Comparison of ENCODE assay signal across 8 mouse cellular contexts in genomic region chr2:5894843-5895570, GRCm38 (mm10). TPM values are rescaled to one million over a fixed set of nuclear protein-coding genes. Genes with fewer than 3 reads are reported as not detected.
A peak's percentile ranks its signal among the peaks of the same experiment; 100 is the strongest.
DNase-seq lines count a peak whose midpoint lies in the region; ATAC-seq and TF ChIP-seq lines count a peak whose summit lies in the region.

Gene Sec61a2 (minus strand): TSS chr2:5895432.

- intact Hi-C loops in heart, postnatal 36 days (cut with DNase I), result loop anchor here (2.0 kb wide), 1 partner anchor 50 kb away; the partner anchor contains the start of genes Cdc123 and Nudt5

- peak; percentile 99 for ATAC-seq in forebrain, embryonic 16.5 days
- ATAC-seq in lung, embryonic 14.5 days (ENCODE audit: insufficient read depth), result peak; percentile 99

- H3K27ac ChIP-seq in ES-E14 (ENCODE audit: insufficient read depth, low read depth, low read length, poor library complexity, severe bottlenecking), result peak within 1 kb of the TSS; percentile 72; the same call in 1 of the 2 replicates
- H3K27ac ChIP-seq in forebrain, embryonic 16.5 days (ENCODE audit: low read length), result peak within 1 kb of the TSS; percentile 64; the same call in 1 of the 2 replicates
- H3K27ac ChIP-seq in layer of hippocampus, adult 2 months, result peak within 1 kb of the TSS; percentile 95
- peak within 1 kb of the TSS; percentile 80 for H3K27ac ChIP-seq in lung, embryonic 14.5 days (ENCODE audit: low read depth)
- peak within 1 kb of the TSS; percentile 71 for H3K27ac ChIP-seq in olfactory bulb, adult 2 months (ENCODE audit: insufficient read depth, low read depth, low read length)
- H3K27ac ChIP-seq in thymus, adult 2 months (ENCODE audit: control insufficient read depth, insufficient read depth, low read length), result no peak within 1 kb of the TSS

- H3K4me3 ChIP-seq in ES-E14 (ENCODE audit: insufficient read depth in 1 of 2, low read depth in 1 of 2, low read length in 2 of 2, poor library complexity in 1 of 2, severe bottlenecking in 1 of 2), result peak within 1 kb of the TSS; percentile 82 to 98
- peak within 1 kb of the TSS; percentile 95 for H3K4me3 ChIP-seq in forebrain, embryonic 16.5 days (replicated peaks; ENCODE audit: low read length)
- peak within 1 kb of the TSS; percentile 89 for H3K4me3 ChIP-seq in layer of hippocampus, adult 2 months
- peak within 1 kb of the TSS; percentile 87 for H3K4me3 ChIP-seq in lung, embryonic 14.5 days (ENCODE audit: low read depth, low read length)
- peak within 1 kb of the TSS; percentile 100 for H3K4me3 ChIP-seq in olfactory bulb, adult 2 months (ENCODE audit: insufficient read depth, low read depth, low read length)
- H3K4me3 ChIP-seq in thymus, adult 2 months (ENCODE audit: control insufficient read depth, insufficient read depth, low read length), result peak within 1 kb of the TSS; percentile 86

- WGBS in forebrain, embryonic 16.5 days, result under 1% methylated on average over 62 of the region's 62 CpGs
- under 1% methylated on average over 61 of the region's 62 CpGs for WGBS in lung, embryonic 14.5 days
- under 1% methylated on average over 62 of the region's 62 CpGs for WGBS in olfactory bulb, adult 2 months
- WGBS in thymus, adult 2 months, result 2% methylated on average over 62 of the region's 62 CpGs

- H3K36me3 ChIP-seq in ES-E14 (ENCODE audit: control insufficient read depth, insufficient read depth, low read length, poor library complexity, severe bottlenecking), result peaks cover 9% of the 10 kb centered on the region
- 0 out of 2 replicates have a peak, but pooled peaks cover 2% of the 10 kb centered on the region for H3K36me3 ChIP-seq in forebrain, embryonic 16.5 days (ENCODE audit: control insufficient read depth, insufficient read depth)
- H3K36me3 ChIP-seq in lung, embryonic 14.5 days (ENCODE audit: insufficient read depth), result peaks cover 21% of the 10 kb centered on the region
- H3K36me3 ChIP-seq in thymus, adult 2 months (ENCODE audit: control insufficient read depth, insufficient read depth, low read length), result no peaks in the 10 kb centered on the region

- no peaks in the 10 kb centered on the region for H3K9me3 ChIP-seq in ES-E14 (ENCODE audit: control insufficient read depth, insufficient read depth, low read depth, low read length)
- no peaks in the 10 kb centered on the region for H3K9me3 ChIP-seq in forebrain, embryonic 16.5 days (ENCODE audit: control insufficient read depth, low read length)
- H3K9me3 ChIP-seq in lung, embryonic 14.5 days (ENCODE audit: low read depth, low read length), result no peaks in the 10 kb centered on the region

- no peaks in the 10 kb centered on the region; a peak in 1 of 4 replicates for H3K4me1 ChIP-seq in ES-E14 (ENCODE audit: control insufficient read depth in 2 of 2, insufficient read depth in 2 of 2, low read length in 2 of 2, poor library complexity in 1 of 2)
- peaks cover 8% of the 10 kb centered on the region for H3K4me1 ChIP-seq in forebrain, embryonic 16.5 days (replicated peaks; ENCODE audit: control insufficient read depth, insufficient read depth, low read length)
- peaks cover 5% of the 10 kb centered on the region; the same call in 1 of the 2 replicates for H3K4me1 ChIP-seq in lung, embryonic 14.5 days (ENCODE audit: insufficient read depth)
- peaks cover 2% of the 10 kb centered on the region for H3K4me1 ChIP-seq in olfactory bulb, adult 2 months (ENCODE audit: control insufficient read depth, insufficient read depth, low read length)
- H3K4me1 ChIP-seq in thymus, adult 2 months (replicated peaks; ENCODE audit: control insufficient read depth, insufficient read depth, low read length), result 0 out of 2 replicates have a peak, but pooled peaks cover 2% of the 10 kb centered on the region

- peak; percentile 96 for DNase-seq in ES-E14 (ENCODE audit: low read depth, low spot score)
- peak; percentile 99 to 100 for DNase-seq in cerebellum, adult 18-20 months
- DNase-seq in heart, postnatal 36 days, result peak; percentile 100
- peak; percentile 99 to 100 for DNase-seq in layer of hippocampus, adult 2 months (ENCODE audit: low spot score in 2 of 2)
- peak; percentile 100 for DNase-seq in lung, embryonic 14.5 days
- DNase-seq in thymus, adult 2 months, result peak; percentile 93

- TF ChIP-seq CTCF in layer of hippocampus, adult 2 months (conservative IDR thresholded peaks at IDR 0.05), result peak; percentile 40
- peak; percentile 18; the same call in 1 of the 2 replicates for TF ChIP-seq CTCF in lung, embryonic 14.5 days (IDR thresholded peaks at IDR 0.05; ENCODE audit: low read depth)
- 0 out of 2 replicates have a peak, but pooled peaks have one; percentile 13 for TF ChIP-seq CTCF in olfactory bulb, adult 2 months (IDR thresholded peaks at IDR 0.05; ENCODE audit: insufficient read depth, low read depth, low read length)
- TF ChIP-seq CTCF in thymus, adult 2 months (IDR thresholded peaks at IDR 0.05; ENCODE audit: borderline replicate concordance, control insufficient read depth, extremely low read depth, insufficient read depth, low read length, poor library complexity), result peak; percentile 60; the same call in 1 of the 2 replicates

- peak within 1 kb of the TSS; percentile 99 for H3K9ac ChIP-seq in ES-E14 (ENCODE audit: insufficient read depth, low read depth, low read length, poor library complexity, severe bottlenecking)
- H3K9ac ChIP-seq in forebrain, embryonic 16.5 days (replicated peaks; ENCODE audit: low read depth, low read length), result peak within 1 kb of the TSS; percentile 93
- H3K9ac ChIP-seq in lung, embryonic 14.5 days, result peak within 1 kb of the TSS; percentile 91

- H3K27me3 ChIP-seq in forebrain, embryonic 16.5 days (replicated peaks; ENCODE audit: control insufficient read depth, insufficient read depth, low read length), result no peaks in the 10 kb centered on the region
- no peaks in the 10 kb centered on the region for H3K27me3 ChIP-seq in lung, embryonic 14.5 days (ENCODE audit: insufficient read depth, low read length)
- H3K27me3 ChIP-seq in thymus, adult 2 months (ENCODE audit: control insufficient read depth, insufficient read depth, low read length), result no peaks in the 10 kb centered on the region

- peak; percentile 93 for TF ChIP-seq POLR2A in olfactory bulb, adult 2 months (IDR thresholded peaks at IDR 0.05; ENCODE audit: insufficient read depth, low read depth, low read length)
- TF ChIP-seq POLR2A in thymus, adult 2 months (IDR thresholded peaks at IDR 0.05; ENCODE audit: control insufficient read depth, extremely low read depth, insufficient read depth, low read length, poor library complexity), result peak; percentile 42; the same call in 1 of the 2 replicates

- peak within 1 kb of the TSS; percentile 74 for H3K4me2 ChIP-seq in forebrain, embryonic 16.5 days (ENCODE audit: low read length)
- H3K4me2 ChIP-seq in lung, embryonic 14.5 days, result peak within 1 kb of the TSS; percentile 79

- in situ Hi-C loops in ES-E14 (cut with MboI; ENCODE audit: low sequenced_read_pairs in 2 of 2, unreplicated experiment in 2 of 2), result no loop called here

TF ChIP-seq in ES-E14, 5 proteins besides CTCF, POLR2A, EP300 and RAD21:
- no peak for TF ChIP-seq HCFC1 (IDR thresholded peaks at IDR 0.05; ENCODE audit: borderline replicate concordance, insufficient read depth, low read length)
- no peak for TF ChIP-seq CHD2 (IDR thresholded peaks at IDR 0.05; ENCODE audit: low read depth, low read length)
- no peak for TF ChIP-seq ZC3H11A (IDR thresholded peaks at IDR 0.05; ENCODE audit: borderline replicate concordance, low read depth, low read length)
- TF ChIP-seq MAFK (IDR thresholded peaks at IDR 0.05; ENCODE audit: insufficient read depth, low read depth, low read length), result no peak
- no peak for TF ChIP-seq ZNF384 (IDR thresholded peaks at IDR 0.05; ENCODE audit: low read depth, low read length)

RNA-seq across cellular contexts. Expression of gene Sec61a2, which starts in this region (rescaled TPM):
- total RNA-seq in ES-E14 (2012; rRNA removed), result 56.1 and 71.1 TPM in 2 replicates
- polyA plus RNA-seq in forebrain, embryonic 16.5 days (2015; fragmentation: Nextera tagmentation; extraction: Ambion mirVana), result 94.8 and 112 TPM in 2 replicates
- total RNA-seq in heart, postnatal 36 days (2021), result 10 to 100 TPM; 12.3 to 12.5 TPM
- total RNA-seq in layer of hippocampus, adult 2 months (2021), result 10 to 100 TPM; 98.7 to 99.1 TPM
- polyA plus RNA-seq in lung, embryonic 14.5 days (2014; fragmentation: Nextera tagmentation; extraction: Ambion mirVana), result 72.6 and 74.0 TPM in 2 replicates
- not detected in 2 replicates for polyA plus RNA-seq in olfactory bulb, adult 2 months (2012; ENCODE audit: insufficient read depth, insufficient read length, low replicate concordance, missing spikeins)
- polyA plus RNA-seq in thymus, adult 2 months (2012; rRNA removed), result 29.4 and 34.0 TPM in 2 replicates

Comparison
In these comparisons a context has a peak if more than half of its experiments do, and no peak if none do; other contexts are left out.
1. RNA of gene Sec61a2 (polyA plus RNA-seq): 94.8 to 112 TPM in forebrain, embryonic 16.5 days, 72.6 to 74.0 TPM in lung, embryonic 14.5 days and 29.4 to 34.0 TPM in thymus, adult 2 months; not detected in olfactory bulb, adult 2 months; every median in the first group is over 10 times any median in the second.
2. Peak in every context shown above with its lines, with median percentiles within 50 percentile points of each other: DNase-seq, H3K4me3 ChIP-seq, H3K9ac ChIP-seq and CTCF ChIP-seq.